Mouse (Mus musculus): Measurements from ENCODE around the gene Gm38394. TPM values are rescaled to one million over a fixed set of nuclear protein-coding genes. Genes with fewer than 3 reads are reported as not detected.
"Not testable (repeated sequence)": the region's sequence is repeated elsewhere in the genome, so short reads cannot be mapped to it uniquely, and the experiment has no call there.

Gene Gm38394
- polyA plus RNA-seq, 1 experiment from 2014 or later: 5.4 TPM

GRCm38 (mm10) chr1:133688301-133688700, 27.2 kb upstream of the Gm38394 start:
- Histone ChIP-seq H3K4me1 (no peaks in the 10 kb centered on the region), H3K4me3 (replicated peaks) (no peak overlapping the region), H3K36me3 (no peaks in the 10 kb centered on the region), H3K27me3 (replicated peaks) (no peaks in the 10 kb centered on the region), H3K27ac (no peak overlapping the region), H3K9ac (no peak overlapping the region), H3K9me3 (no peaks in the 10 kb centered on the region), H3K4me2 (no peak overlapping the region)
- ATAC-seq (ENCODE audit: insufficient read depth, low FRiP score, low read depth): no peak
- WGBS: 56% methylated on average over 7 of the region's 7 CpGs

GRCm38 (mm10) chr1:133685749-133686519, 24.8 kb upstream of the Gm38394 start:
- Histone ChIP-seq H3K36me3 (no peaks in the 10 kb centered on the region), H3K27me3 (replicated peaks) (no peaks in the 10 kb centered on the region), H3K27ac (no peak overlapping the region), H3K4me1 (no peaks in the 10 kb centered on the region), H3K9ac (no peak overlapping the region), H3K9me3 (no peaks in the 10 kb centered on the region), H3K4me2 (no peak overlapping the region), H3K4me3 (replicated peaks) (no peak overlapping the region)
- peak; percentile 76; the same call in 1 of the 2 replicates for ATAC-seq (ENCODE audit: insufficient read depth, low FRiP score, low read depth)
- WGBS: 58% methylated on average over 10 of the region's 10 CpGs

GRCm38 (mm10) chr1:133671801-133672200, 10.7 kb upstream of the Gm38394 start:
- Histone ChIP-seq H3K9me3 (no peaks in the 10 kb centered on the region), H3K4me3 (replicated peaks) (no peak overlapping the region), H3K27me3 (replicated peaks) (no peaks in the 10 kb centered on the region), H3K4me1 (no peaks in the 10 kb centered on the region), H3K9ac (no peak overlapping the region), H3K27ac (no peak overlapping the region), H3K36me3 (no peaks in the 10 kb centered on the region), H3K4me2 (no peak overlapping the region)
- 60% methylated on average over 3 of the region's 3 CpGs for WGBS
- no peak for ATAC-seq (ENCODE audit: insufficient read depth, low FRiP score, low read depth)

GRCm38 (mm10) chr1:133671266-133671665, 10.1 kb upstream of the Gm38394 start:
- Histone ChIP-seq H3K9me3 (no peaks in the 10 kb centered on the region), H3K4me1 (no peaks in the 10 kb centered on the region), H3K27me3 (replicated peaks) (no peaks in the 10 kb centered on the region), H3K27ac (no peak overlapping the region), H3K9ac (no peak overlapping the region), H3K4me3 (replicated peaks) (no peak overlapping the region), H3K36me3 (no peaks in the 10 kb centered on the region), H3K4me2 (no peak overlapping the region)
- 86% methylated on average over 3 of the region's 3 CpGs for WGBS
- no peak for ATAC-seq (ENCODE audit: insufficient read depth, low FRiP score, low read depth)

GRCm38 (mm10) chr1:133670776-133671175, 9.7 kb upstream of the Gm38394 start:
- H3K9ac ChIP-seq: no peak overlapping the region
- H3K4me1 ChIP-seq: no peaks in the 10 kb centered on the region
- no peaks in the 10 kb centered on the region for H3K27me3 ChIP-seq (replicated peaks)
- ATAC-seq (ENCODE audit: insufficient read depth, low FRiP score, low read depth): no peak
- H3K4me3 ChIP-seq (replicated peaks): no peak overlapping the region
- WGBS: 75% methylated on average over 6 of the region's 6 CpGs
- H3K9me3 ChIP-seq: no peaks in the 10 kb centered on the region
- no peak overlapping the region for H3K4me2 ChIP-seq
- no peaks in the 10 kb centered on the region for H3K36me3 ChIP-seq
- no peak overlapping the region for H3K27ac ChIP-seq

- no peak overlapping the region for H3K9ac ChIP-seq
- 72% methylated on average over 12 of the region's 12 CpGs for WGBS
- H3K9me3 ChIP-seq: no peaks in the 10 kb centered on the region
- H3K27me3 ChIP-seq (replicated peaks): no peaks in the 10 kb centered on the region
- no peak overlapping the region for H3K4me3 ChIP-seq (replicated peaks)
- H3K36me3 ChIP-seq: no peaks in the 10 kb centered on the region
- no peak overlapping the region for H3K27ac ChIP-seq
- ATAC-seq (ENCODE audit: insufficient read depth, low FRiP score, low read depth): no peak
- H3K4me1 ChIP-seq: no peaks in the 10 kb centered on the region
- H3K4me2 ChIP-seq: no peak overlapping the region
These were observed 9.1 kb upstream of the Gm38394 start for GRCm38 (mm10) chr1:133670190-133670589.

- H3K9me3 ChIP-seq: no peaks in the 10 kb centered on the region
- H3K36me3 ChIP-seq: no peaks in the 10 kb centered on the region
- 80% methylated on average over 3 of the region's 3 CpGs for WGBS
- H3K27ac ChIP-seq: no peak overlapping the region
- no peak overlapping the region for H3K4me3 ChIP-seq (replicated peaks)
- peaks cover 5% of the 10 kb centered on the region; the same call in 1 of the 2 replicates for H3K4me1 ChIP-seq
- no peak for ATAC-seq (ENCODE audit: insufficient read depth, low FRiP score, low read depth)
- no peaks in the 10 kb centered on the region for H3K27me3 ChIP-seq (replicated peaks)
- H3K4me2 ChIP-seq: no peak overlapping the region
- no peak overlapping the region for H3K9ac ChIP-seq
These were observed 7.5 kb upstream of the Gm38394 start for GRCm38 (mm10) chr1:133668618-133669017.

GRCm38 (mm10) chr1:133667721-133668120, 6.6 kb upstream of the Gm38394 start:
- no peak for ATAC-seq (ENCODE audit: insufficient read depth, low FRiP score, low read depth)
- H3K4me2 ChIP-seq: no peak overlapping the region

GRCm38 (mm10) chr1:133665713-133666112, 4.6 kb upstream of the Gm38394 start:
- H3K4me3 ChIP-seq (replicated peaks); H3K9ac ChIP-seq; H3K27ac ChIP-seq; H3K27me3 ChIP-seq (replicated peaks); H3K9me3 ChIP-seq; ATAC-seq (ENCODE audit: insufficient read depth, low FRiP score, low read depth); H3K36me3 ChIP-seq; H3K4me1 ChIP-seq; H3K4me2 ChIP-seq: not testable (repeated sequence)
- WGBS: 86% methylated on average over 7 of the region's 8 CpGs

More at GRCm38 (mm10) chr1:133667721-133668120, 6.6 kb upstream of the Gm38394 start:
- Histone ChIP-seq H3K4me1 (peaks cover 9% of the 10 kb centered on the region; the same call in 1 of the 2 replicates), H3K9ac (no peak overlapping the region), H3K27me3 (replicated peaks) (no peaks in the 10 kb centered on the region), H3K27ac (no peak overlapping the region), H3K4me3 (replicated peaks) (no peak overlapping the region), H3K36me3 (no peaks in the 10 kb centered on the region), H3K9me3 (no peaks in the 10 kb centered on the region)
- WGBS: 69% methylated on average over 7 of the region's 7 CpGs

- no peaks in the 10 kb centered on the region for H3K9me3 ChIP-seq
- H3K4me1 ChIP-seq: peaks cover 15% of the 10 kb centered on the region
- H3K4me2 ChIP-seq: no peak overlapping the region
- no peaks in the 10 kb centered on the region for H3K27me3 ChIP-seq (replicated peaks)
- peaks cover 2% of the 10 kb centered on the region; the same call in 1 of the 2 replicates for H3K36me3 ChIP-seq
- 65% methylated on average over 11 of the region's 11 CpGs for WGBS
- H3K9ac ChIP-seq: no peak overlapping the region
- no peak for ATAC-seq (ENCODE audit: insufficient read depth, low FRiP score, low read depth)
- peak overlapping the region; percentile 71 for H3K27ac ChIP-seq
- no peak overlapping the region for H3K4me3 ChIP-seq (replicated peaks)
These were observed 3.3 kb upstream of the Gm38394 start for GRCm38 (mm10) chr1:133664203-133664970.

GRCm38 (mm10) chr1:133663427-133663826, 2.3 kb upstream of the Gm38394 start:
- peaks cover 25% of the 10 kb centered on the region for H3K4me1 ChIP-seq
- H3K27ac ChIP-seq: peak overlapping the region; percentile 71; the same call in 1 of the 2 replicates

GRCm38 (mm10) chr1:133662941-133663340, 1.8 kb upstream of the Gm38394 start:
- Histone ChIP-seq H3K4me3 (replicated peaks) (no peak overlapping the region), H3K4me1 (peaks cover 30% of the 10 kb centered on the region), H3K9ac (no peak overlapping the region), H3K4me2 (no peak overlapping the region), H3K9me3 (no peaks in the 10 kb centered on the region), H3K36me3 (peaks cover 3% of the 10 kb centered on the region; the same call in 1 of the 2 replicates), H3K27me3 (replicated peaks) (no peaks in the 10 kb centered on the region), H3K27ac (peak overlapping the region; percentile 71; the same call in 1 of the 2 replicates)
- WGBS: 93% methylated on average over 7 of the region's 7 CpGs
- ATAC-seq (ENCODE audit: insufficient read depth, low FRiP score, low read depth): no peak

More at GRCm38 (mm10) chr1:133663427-133663826, 2.3 kb upstream of the Gm38394 start:
- H3K9ac ChIP-seq: no peak overlapping the region
- no peaks in the 10 kb centered on the region for H3K9me3 ChIP-seq
- 0 out of 2 replicates have a peak, but pooled peaks have one; percentile 18 for ATAC-seq (ENCODE audit: insufficient read depth, low FRiP score, low read depth)
- 46% methylated on average over 4 of the region's 4 CpGs for WGBS
- H3K27me3 ChIP-seq (replicated peaks): no peaks in the 10 kb centered on the region
- H3K4me2 ChIP-seq: no peak overlapping the region
- H3K36me3 ChIP-seq: peaks cover 3% of the 10 kb centered on the region; the same call in 1 of the 2 replicates
- H3K4me3 ChIP-seq (replicated peaks): no peak overlapping the region
